Mouse (Mus musculus): ENCODE data around the gene Gbp2b. TPM values are rescaled to one million over a fixed set of nuclear protein-coding genes. Genes with fewer than 3 reads are reported as not detected.
"Not testable (repeated sequence)": the region's sequence is repeated elsewhere in the genome, so short reads cannot be mapped to it uniquely, and the experiment has no call there.

The Gbp2b gene
- polyA plus RNA-seq, 1 experiment from 2014 or later = not detected

GRCm38 (mm10) chr3:142567490-142567889, 27.2 kb upstream of the Gbp2b start:
- H3K27ac ChIP-seq (ENCODE audit: low read depth, low read length); H3K27me3 ChIP-seq (ENCODE audit: control insufficient read depth, insufficient read depth, low read length); ATAC-seq (ENCODE audit: low FRiP score, low TSS enrichment); H3K4me2 ChIP-seq (replicated peaks; ENCODE audit: low read depth, low read length); H3K4me3 ChIP-seq (ENCODE audit: low read length); H3K4me1 ChIP-seq (ENCODE audit: control insufficient read depth, insufficient read depth, low read length); H3K9me3 ChIP-seq (ENCODE audit: control insufficient read depth, low read length); H3K36me3 ChIP-seq (ENCODE audit: control insufficient read depth, insufficient read depth, low read length); H3K9ac ChIP-seq (ENCODE audit: low read depth, low read length): not testable (repeated sequence)
- 50% methylated on average over 5 of the region's 5 CpGs for WGBS

GRCm38 (mm10) chr3:142570738-142571137, 23.9 kb upstream of the Gbp2b start:
- Histone ChIP-seq H3K4me1 (ENCODE audit: control insufficient read depth, insufficient read depth, low read length) (no peaks in the 10 kb centered on the region), H3K9me3 (ENCODE audit: control insufficient read depth, low read length) (no peaks in the 10 kb centered on the region), H3K27me3 (ENCODE audit: control insufficient read depth, insufficient read depth, low read length) (no peaks in the 10 kb centered on the region), H3K4me3 (ENCODE audit: low read length) (no peak overlapping the region), H3K9ac (ENCODE audit: low read depth, low read length) (no peak overlapping the region), H3K4me2 (replicated peaks; ENCODE audit: low read depth, low read length) (no peak overlapping the region), H3K36me3 (ENCODE audit: control insufficient read depth, insufficient read depth, low read length) (no peaks in the 10 kb centered on the region), H3K27ac (ENCODE audit: low read depth, low read length) (no peak overlapping the region)
- no peak for ATAC-seq (ENCODE audit: low FRiP score, low TSS enrichment)
- 94% methylated on average over 4 of the region's 4 CpGs for WGBS

GRCm38 (mm10) chr3:142577108-142577507, 17.5 kb upstream of the Gbp2b start:
- no peak for ATAC-seq (ENCODE audit: low FRiP score, low TSS enrichment)
- no peak overlapping the region for H3K4me3 ChIP-seq (ENCODE audit: low read length)
- H3K27me3 ChIP-seq (ENCODE audit: control insufficient read depth, insufficient read depth, low read length) = no peaks in the 10 kb centered on the region
- no peak overlapping the region for H3K9ac ChIP-seq (ENCODE audit: low read depth, low read length)
- no peak overlapping the region for H3K4me2 ChIP-seq (replicated peaks; ENCODE audit: low read depth, low read length)
- no peak overlapping the region for H3K27ac ChIP-seq (ENCODE audit: low read depth, low read length)
- no peaks in the 10 kb centered on the region for H3K4me1 ChIP-seq (ENCODE audit: control insufficient read depth, insufficient read depth, low read length)
- WGBS = 90% methylated on average over 3 of the region's 3 CpGs
- H3K9me3 ChIP-seq (ENCODE audit: control insufficient read depth, low read length) = no peaks in the 10 kb centered on the region
- no peaks in the 10 kb centered on the region for H3K36me3 ChIP-seq (ENCODE audit: control insufficient read depth, insufficient read depth, low read length)

- no peak overlapping the region for H3K4me2 ChIP-seq (replicated peaks; ENCODE audit: low read depth, low read length)
- no peak overlapping the region for H3K9ac ChIP-seq (ENCODE audit: low read depth, low read length)
- H3K36me3 ChIP-seq (ENCODE audit: control insufficient read depth, insufficient read depth, low read length) = no peaks in the 10 kb centered on the region
- H3K27ac ChIP-seq (ENCODE audit: low read depth, low read length) = no peak overlapping the region
- no peaks in the 10 kb centered on the region for H3K4me1 ChIP-seq (ENCODE audit: control insufficient read depth, insufficient read depth, low read length)
- WGBS = 89% methylated on average over 4 of the region's 4 CpGs
- H3K27me3 ChIP-seq (ENCODE audit: control insufficient read depth, insufficient read depth, low read length) = no peaks in the 10 kb centered on the region
- H3K4me3 ChIP-seq (ENCODE audit: low read length) = no peak overlapping the region
- no peaks in the 10 kb centered on the region for H3K9me3 ChIP-seq (ENCODE audit: control insufficient read depth, low read length)
- ATAC-seq (ENCODE audit: low FRiP score, low TSS enrichment) = no peak
Observed at GRCm38 (mm10) chr3:142578342-142578741, 16.3 kb upstream of the Gbp2b start.

DNA sequence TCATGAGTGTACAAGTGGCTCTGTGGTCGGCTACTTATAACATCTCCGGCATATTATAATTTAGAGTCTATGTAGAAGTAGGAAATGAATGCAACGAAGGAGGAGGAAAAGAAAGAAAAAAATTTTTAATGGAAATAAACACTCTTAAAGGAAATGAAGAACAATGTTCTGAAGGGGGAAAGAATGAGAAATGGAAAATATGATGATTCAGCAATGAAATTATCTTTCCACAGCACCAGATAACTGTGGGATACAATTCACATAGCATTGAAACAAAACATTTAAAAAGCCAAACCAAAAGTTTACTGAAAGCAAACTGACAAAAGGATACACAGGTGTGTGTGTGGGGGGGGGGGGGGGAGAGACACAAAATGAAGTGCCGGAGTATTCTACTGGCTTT, 11.6 kb upstream of the Gbp2b start:
- WGBS = 95% methylated on average over 4 of the region's 4 CpGs
- H3K4me2 ChIP-seq (replicated peaks; ENCODE audit: low read depth, low read length) = no peak overlapping the region

GRCm38 (mm10) chr3:142587386-142587785, 7.3 kb upstream of the Gbp2b start:
- H3K27ac ChIP-seq (ENCODE audit: low read depth, low read length) = no peak overlapping the region
- no peak for ATAC-seq (ENCODE audit: low FRiP score, low TSS enrichment)
- H3K9ac ChIP-seq (ENCODE audit: low read depth, low read length) = no peak overlapping the region
- no peak overlapping the region for H3K4me2 ChIP-seq (replicated peaks; ENCODE audit: low read depth, low read length)
- H3K27me3 ChIP-seq (ENCODE audit: control insufficient read depth, insufficient read depth, low read length) = no peaks in the 10 kb centered on the region
- H3K4me1 ChIP-seq (ENCODE audit: control insufficient read depth, insufficient read depth, low read length) = no peaks in the 10 kb centered on the region
- no peaks in the 10 kb centered on the region for H3K9me3 ChIP-seq (ENCODE audit: control insufficient read depth, low read length)
- H3K4me3 ChIP-seq (ENCODE audit: low read length) = no peak overlapping the region
- H3K36me3 ChIP-seq (ENCODE audit: control insufficient read depth, insufficient read depth, low read length) = no peaks in the 10 kb centered on the region

More for the DNA sequence above, 11.6 kb upstream of the Gbp2b start:
- no peak for ATAC-seq (ENCODE audit: low FRiP score, low TSS enrichment)
- Histone ChIP-seq H3K36me3 (ENCODE audit: control insufficient read depth, insufficient read depth, low read length) (no peaks in the 10 kb centered on the region), H3K4me1 (ENCODE audit: control insufficient read depth, insufficient read depth, low read length) (no peaks in the 10 kb centered on the region), H3K9me3 (ENCODE audit: control insufficient read depth, low read length) (no peaks in the 10 kb centered on the region), H3K9ac (ENCODE audit: low read depth, low read length) (no peak overlapping the region), H3K27me3 (ENCODE audit: control insufficient read depth, insufficient read depth, low read length) (no peaks in the 10 kb centered on the region), H3K27ac (ENCODE audit: low read depth, low read length) (no peak overlapping the region), H3K4me3 (ENCODE audit: low read length) (no peak overlapping the region)

DNA sequence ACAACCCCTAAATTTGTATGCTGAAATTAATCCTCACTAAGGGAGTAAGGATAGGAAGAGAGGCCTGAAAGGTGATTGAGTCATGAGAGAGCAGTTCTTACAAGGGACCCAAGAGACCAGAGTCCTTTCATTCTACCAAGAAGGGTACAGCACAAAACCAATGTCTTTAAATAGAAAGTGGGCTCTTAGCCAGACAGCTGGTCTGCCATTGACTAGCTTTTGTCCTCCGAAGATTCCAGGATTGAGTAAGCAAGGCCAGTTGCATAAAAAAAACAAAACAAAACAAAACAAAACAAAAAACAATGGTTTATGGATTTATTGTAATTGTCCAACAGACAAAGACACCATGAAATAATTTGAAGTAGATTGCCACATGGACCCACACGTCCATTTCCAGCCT, 5.8 kb upstream of the Gbp2b start:
- H3K9me3 ChIP-seq (ENCODE audit: control insufficient read depth, low read length) = no peaks in the 10 kb centered on the region
- 72% methylated on average over 2 of the region's 2 CpGs for WGBS

DNA sequence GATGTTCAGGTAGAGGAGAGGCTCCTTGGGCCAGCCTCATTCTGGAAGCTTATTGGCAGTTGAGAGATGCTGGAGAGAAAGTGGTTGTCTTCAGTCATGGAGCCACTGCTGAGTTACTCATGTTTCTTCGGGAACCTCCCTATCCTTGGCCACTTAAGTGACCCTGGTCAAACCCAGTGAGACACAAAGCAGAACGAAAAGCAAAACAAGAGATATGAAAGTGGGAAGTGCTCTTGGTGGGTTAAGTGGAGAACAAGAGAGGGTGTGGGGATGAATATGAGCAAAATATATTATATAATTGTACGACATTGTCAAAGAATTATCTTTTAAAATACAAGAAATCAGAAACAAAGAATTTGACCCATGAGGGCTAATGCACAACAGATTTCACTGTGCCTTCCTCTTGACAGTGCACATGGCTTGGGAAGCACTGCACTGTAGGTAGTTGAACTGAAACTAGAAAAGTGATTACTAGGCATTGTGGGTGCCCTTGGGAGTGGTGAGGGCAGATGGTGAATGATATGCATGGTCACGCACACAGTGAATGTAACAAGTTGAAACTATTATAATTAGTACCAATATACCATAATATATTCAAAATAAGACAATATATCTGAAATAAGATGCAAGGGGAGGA, 4.1 kb upstream of the Gbp2b start:
- no peak for ATAC-seq (ENCODE audit: low FRiP score, low TSS enrichment)
- H3K4me1 ChIP-seq (ENCODE audit: control insufficient read depth, insufficient read depth, low read length) = no peaks in the 10 kb centered on the region
- no peaks in the 10 kb centered on the region for H3K36me3 ChIP-seq (ENCODE audit: control insufficient read depth, insufficient read depth, low read length)
- no peak overlapping the region for H3K27ac ChIP-seq (ENCODE audit: low read depth, low read length)
- H3K27me3 ChIP-seq (ENCODE audit: control insufficient read depth, insufficient read depth, low read length) = no peaks in the 10 kb centered on the region
- no peak overlapping the region for H3K9ac ChIP-seq (ENCODE audit: low read depth, low read length)
- no peak overlapping the region for H3K4me2 ChIP-seq (replicated peaks; ENCODE audit: low read depth, low read length)
- H3K9me3 ChIP-seq (ENCODE audit: control insufficient read depth, low read length) = no peaks in the 10 kb centered on the region
- WGBS = 83% methylated on average over 4 of the region's 4 CpGs
- H3K4me3 ChIP-seq (ENCODE audit: low read length) = no peak overlapping the region

More for the DNA sequence above, 5.8 kb upstream of the Gbp2b start:
- Histone ChIP-seq H3K4me3 (ENCODE audit: low read length) (no peak overlapping the region), H3K4me1 (ENCODE audit: control insufficient read depth, insufficient read depth, low read length) (no peaks in the 10 kb centered on the region), H3K27ac (ENCODE audit: low read depth, low read length) (no peak overlapping the region), H3K36me3 (ENCODE audit: control insufficient read depth, insufficient read depth, low read length) (no peaks in the 10 kb centered on the region), H3K4me2 (replicated peaks; ENCODE audit: low read depth, low read length) (no peak overlapping the region), H3K27me3 (ENCODE audit: control insufficient read depth, insufficient read depth, low read length) (no peaks in the 10 kb centered on the region), H3K9ac (ENCODE audit: low read depth, low read length) (no peak overlapping the region)
- ATAC-seq (ENCODE audit: low FRiP score, low TSS enrichment) = no peak

DNA sequence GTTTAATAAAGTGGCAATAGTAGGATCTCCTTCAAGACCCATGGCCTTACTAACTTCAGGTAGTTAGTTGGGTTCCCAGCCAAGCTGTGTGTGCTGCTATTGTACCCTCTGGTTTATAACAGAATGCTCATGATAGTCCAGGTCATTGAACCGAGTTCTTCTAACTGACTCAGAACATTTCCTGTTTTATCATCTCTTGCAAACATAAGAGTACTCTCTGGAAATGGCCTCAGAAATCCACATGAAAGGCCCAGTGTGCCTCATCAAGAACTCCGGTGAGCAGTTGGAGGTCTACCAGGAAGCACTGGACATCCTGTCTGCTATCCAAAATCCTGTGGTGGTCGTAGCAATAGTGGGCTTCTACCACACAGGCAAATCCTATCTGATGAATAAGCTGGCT, 3.3 kb downstream of the Gbp2b start:
- ATAC-seq (ENCODE audit: low FRiP score, low TSS enrichment) = no peak

More for the DNA sequence above, 3.3 kb downstream of the Gbp2b start:
- Histone ChIP-seq H3K27me3 (ENCODE audit: control insufficient read depth, insufficient read depth, low read length) (no peaks in the 10 kb centered on the region), H3K4me2 (replicated peaks; ENCODE audit: low read depth, low read length) (no peak overlapping the region), H3K4me1 (ENCODE audit: control insufficient read depth, insufficient read depth, low read length) (no peaks in the 10 kb centered on the region), H3K4me3 (ENCODE audit: low read length) (no peak overlapping the region), H3K9me3 (ENCODE audit: control insufficient read depth, low read length) (no peaks in the 10 kb centered on the region), H3K36me3 (ENCODE audit: control insufficient read depth, insufficient read depth, low read length) (no peaks in the 10 kb centered on the region), H3K27ac (ENCODE audit: low read depth, low read length) (no peak overlapping the region), H3K9ac (ENCODE audit: low read depth, low read length) (no peak overlapping the region)
- 87% methylated on average over 3 of the region's 3 CpGs for WGBS
